In genomic region chr16:77471868-77472267, GRCm38 (mm10) we compare ENCODE assay signal across 27 mouse cellular contexts.
A peak's percentile ranks its signal among the peaks of the same experiment; 100 is the strongest.
DNase-seq lines count a peak whose midpoint lies in the region; ATAC-seq and TF ChIP-seq lines count a peak whose summit lies in the region.
"Had no signal": no experiment of that assay in that cellular context is flagged by ENCODE, and none has a peak within 500 bp of the region (broad histone marks: within the 10 kb centered on the region; RNA-seq: fewer than 3 reads in every experiment).

No protein-coding gene starts in this region.

- ATAC-seq in hindbrain, embryonic 12.5 days (ENCODE audit: low FRiP score), result peak; percentile 29; the same call in 1 of the 2 replicates
- 0 out of 2 replicates have a peak, but pooled peaks have one; percentile 23 for ATAC-seq in neural tube, embryonic 11.5 days (ENCODE audit: insufficient read depth, low FRiP score, low TSS enrichment)
- peak; percentile 25; the same call in 1 of the 2 replicates for ATAC-seq in neural tube, embryonic 13.5 days (ENCODE audit: low read depth)
- ATAC-seq in liver, postnatal 0 days, result no peak
- ATAC-seq: CD4-positive, CD25-positive, alpha-beta regulatory T cell, adult 4 months; intestine, embryonic 16.5 days; liver, embryonic 12.5 days had no signal

- H3K9ac ChIP-seq in hindbrain, embryonic 12.5 days, result no peak overlapping the region
- H3K9ac ChIP-seq in neural tube, embryonic 11.5 days (ENCODE audit: low read length), result no peak overlapping the region
- no peak overlapping the region for H3K9ac ChIP-seq in neural tube, embryonic 13.5 days
- no peak overlapping the region for H3K9ac ChIP-seq in liver, postnatal 0 days (replicated peaks)
- H3K9ac ChIP-seq: embryonic facial prominence, embryonic 12.5 days; heart, embryonic 13.5 days; liver, embryonic 12.5 days; neural tube, embryonic 12.5 days had no signal

- no peak overlapping the region for H3K4me3 ChIP-seq in hindbrain, embryonic 12.5 days
- H3K4me3 ChIP-seq in hindbrain, embryonic 10.5 days, result no peak overlapping the region
- no peak overlapping the region for H3K4me3 ChIP-seq in neural tube, embryonic 11.5 days (ENCODE audit: low read depth, low read length)
- H3K4me3 ChIP-seq in neural tube, embryonic 13.5 days, result no peak overlapping the region
- H3K4me3 ChIP-seq in liver, postnatal 0 days (ENCODE audit: low read depth, low read length), result no peak overlapping the region
- H3K4me3 ChIP-seq: embryonic facial prominence, embryonic 12.5 days; heart, embryonic 13.5 days; liver, embryonic 12.5 days; midbrain, embryonic 10.5 days; neural tube, embryonic 12.5 days had no signal

- no peak for TF ChIP-seq CTCF in liver, postnatal 0 days (IDR thresholded peaks at IDR 0.05; ENCODE audit: low read depth)

- H3K27me3 ChIP-seq in hindbrain, embryonic 12.5 days, result no peaks in the 10 kb centered on the region
- H3K27me3 ChIP-seq in hindbrain, embryonic 10.5 days (ENCODE audit: insufficient read depth, poor library complexity, severe bottlenecking), result no peaks in the 10 kb centered on the region
- no peaks in the 10 kb centered on the region for H3K27me3 ChIP-seq in neural tube, embryonic 11.5 days (ENCODE audit: control insufficient read depth, insufficient read depth, low read length)
- no peaks in the 10 kb centered on the region for H3K27me3 ChIP-seq in neural tube, embryonic 13.5 days
- no peaks in the 10 kb centered on the region for H3K27me3 ChIP-seq in liver, postnatal 0 days (ENCODE audit: insufficient read depth, low read length)
- H3K27me3 ChIP-seq: embryonic facial prominence, embryonic 12.5 days; heart, embryonic 13.5 days; liver, embryonic 12.5 days; neural tube, embryonic 12.5 days had no signal

- no peak for DNase-seq in hindbrain, embryonic 10.5 days (ENCODE audit: low spot score)
- DNase-seq in neural tube, embryonic 11.5 days (ENCODE audit: low spot score), result no peak
- no peak for DNase-seq in neural tube, embryonic 10.5 days (ENCODE audit: extremely low spot score, low spot score)
- DNase-seq in liver, postnatal 0 days, result no peak
- DNase-seq in adrenal gland, postnatal 14 days, result no peak
- DNase-seq: adrenal gland, postnatal 36 days; cerebellum, adult 2 months; embryo, embryonic 11 days; gastrocnemius, postnatal 10 days; heart, postnatal 10 days; kidney, adult 8-10 months; layer of hippocampus, postnatal 36 days; left cerebral cortex, postnatal 4 days; lung, adult 18-20 months; lung, postnatal 14 days; retina, postnatal 1 day; right cerebral cortex, postnatal 14 days had no signal

- WGBS in hindbrain, embryonic 12.5 days, result 87% methylated on average over 3 of the region's 3 CpGs
- WGBS in hindbrain, embryonic 10.5 days, result 84% methylated on average over 3 of the region's 3 CpGs
- 84% methylated on average over 3 of the region's 3 CpGs for WGBS in neural tube, embryonic 11.5 days
- WGBS in neural tube, embryonic 13.5 days, result 93% methylated on average over 3 of the region's 3 CpGs
- 79% methylated on average over 3 of the region's 3 CpGs for WGBS in liver, postnatal 0 days (ENCODE audit: insufficient replicate concordance)

- H3K27ac ChIP-seq in hindbrain, embryonic 12.5 days, result no peak overlapping the region
- no peak overlapping the region for H3K27ac ChIP-seq in hindbrain, embryonic 10.5 days
- no peak overlapping the region for H3K27ac ChIP-seq in neural tube, embryonic 11.5 days (ENCODE audit: low read depth, low read length)
- H3K27ac ChIP-seq in neural tube, embryonic 13.5 days (replicated peaks), result 0 out of 2 replicates have a peak overlapping the region, but pooled peaks have one; percentile 13
- H3K27ac ChIP-seq in liver, postnatal 0 days (ENCODE audit: low read depth), result no peak overlapping the region
- H3K27ac ChIP-seq: embryonic facial prominence, embryonic 12.5 days; heart, embryonic 13.5 days; kidney, postnatal 0 days; liver, embryonic 12.5 days; midbrain, embryonic 10.5 days; neural tube, embryonic 12.5 days had no signal

- H3K4me1 ChIP-seq in hindbrain, embryonic 12.5 days, result no peaks in the 10 kb centered on the region
- no peaks in the 10 kb centered on the region for H3K4me1 ChIP-seq in hindbrain, embryonic 10.5 days (replicated peaks)
- H3K4me1 ChIP-seq in neural tube, embryonic 11.5 days (ENCODE audit: control insufficient read depth, insufficient read depth, low read length), result no peaks in the 10 kb centered on the region
- H3K4me1 ChIP-seq in neural tube, embryonic 13.5 days (replicated peaks), result no peaks in the 10 kb centered on the region
- H3K4me1 ChIP-seq in liver, postnatal 0 days (ENCODE audit: insufficient read depth), result no peaks in the 10 kb centered on the region
- H3K4me1 ChIP-seq: embryonic facial prominence, embryonic 12.5 days; liver, embryonic 12.5 days; midbrain, embryonic 10.5 days; neural tube, embryonic 12.5 days had no signal

- no peak overlapping the region for H3K4me2 ChIP-seq in hindbrain, embryonic 12.5 days (replicated peaks)
- H3K4me2 ChIP-seq in neural tube, embryonic 11.5 days (ENCODE audit: low read depth), result no peak overlapping the region
- H3K4me2 ChIP-seq in neural tube, embryonic 13.5 days, result no peak overlapping the region
- H3K4me2 ChIP-seq in liver, postnatal 0 days (ENCODE audit: low read depth, low read length), result no peak overlapping the region
- H3K4me2 ChIP-seq: embryonic facial prominence, embryonic 12.5 days; heart, embryonic 13.5 days; liver, embryonic 12.5 days; neural tube, embryonic 12.5 days had no signal

- TF ChIP-seq EP300 in liver, postnatal 0 days (IDR thresholded peaks at IDR 0.05; ENCODE audit: low read depth), result no peak

- no peaks in the 10 kb centered on the region for H3K9me3 ChIP-seq in hindbrain, embryonic 12.5 days (replicated peaks)
- H3K9me3 ChIP-seq in hindbrain, embryonic 10.5 days, result no peaks in the 10 kb centered on the region
- H3K9me3 ChIP-seq in neural tube, embryonic 11.5 days (ENCODE audit: control insufficient read depth, low read length), result no peaks in the 10 kb centered on the region
- no peaks in the 10 kb centered on the region for H3K9me3 ChIP-seq in neural tube, embryonic 13.5 days
- H3K9me3 ChIP-seq in liver, postnatal 0 days (ENCODE audit: low read length), result no peaks in the 10 kb centered on the region
- H3K9me3 ChIP-seq: embryonic facial prominence, embryonic 12.5 days; heart, embryonic 13.5 days; liver, embryonic 12.5 days; midbrain, embryonic 10.5 days; neural tube, embryonic 12.5 days had no signal

- 0 out of 2 replicates have a peak, but pooled peaks cover 7% of the 10 kb centered on the region for H3K36me3 ChIP-seq in hindbrain, embryonic 12.5 days
- peaks cover 37% of the 10 kb centered on the region for H3K36me3 ChIP-seq in hindbrain, embryonic 10.5 days
- no peaks in the 10 kb centered on the region for H3K36me3 ChIP-seq in neural tube, embryonic 11.5 days (ENCODE audit: control insufficient read depth, insufficient read depth, low read length)
- peaks cover 10% of the 10 kb centered on the region for H3K36me3 ChIP-seq in neural tube, embryonic 13.5 days
- H3K36me3 ChIP-seq in liver, postnatal 0 days (replicated peaks; ENCODE audit: insufficient read depth, low read length), result no peaks in the 10 kb centered on the region
- H3K36me3 ChIP-seq: liver, embryonic 12.5 days had no signal
